Mouse (Mus musculus) kidney, postnatal 25 days (tissue): ENCODE results near the gene Cd302.

Source experiments
- DNase-seq, 2 experiments: peaks; one replicate each; pipeline ENCODE4 v3.0.0; 2021; ENCODE audit warnings: mixed read lengths in 2 of 2

The Cd302 gene

DNA sequence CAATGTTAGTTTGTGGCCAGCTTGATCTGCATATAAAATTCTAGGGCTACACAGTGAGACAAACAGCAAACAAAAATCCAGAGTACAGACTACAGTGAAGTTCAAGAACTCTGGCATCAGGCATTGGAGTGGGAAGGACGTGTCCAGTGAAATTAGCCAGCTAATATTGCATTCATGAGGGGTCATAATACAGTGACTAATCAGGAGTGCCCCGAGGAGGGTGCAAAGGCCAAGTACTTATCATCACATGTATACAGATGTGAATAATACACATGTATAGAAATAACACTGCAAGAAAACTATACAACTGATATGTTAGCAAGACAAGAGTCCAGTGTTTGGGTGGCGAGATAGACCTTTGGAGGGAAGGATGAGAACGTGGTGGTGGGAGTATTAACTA, 31.5 kb downstream of the Cd302 start:
- DNase-seq: no peak

DNA sequence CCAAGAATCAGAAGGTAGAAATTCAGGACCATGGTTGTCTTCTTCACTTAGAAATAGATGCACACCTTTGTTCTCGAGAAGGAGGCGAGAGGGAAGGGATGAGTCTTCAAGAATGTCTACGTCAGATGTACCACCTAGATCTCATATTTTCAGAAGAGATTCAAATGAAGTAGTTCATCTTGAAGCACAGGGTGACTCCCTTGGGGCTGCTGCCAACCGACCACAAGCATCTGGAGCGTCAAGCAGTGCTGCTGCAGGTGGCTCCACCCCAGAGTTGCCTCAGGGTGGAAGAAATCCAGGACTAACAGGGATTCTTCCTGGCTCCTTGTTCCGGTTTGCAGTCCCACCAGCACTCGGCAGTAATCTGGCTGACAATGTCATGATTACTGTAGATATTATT, 49.8 kb downstream of the Cd302 start:
- DNase-seq: no peak

DNA sequence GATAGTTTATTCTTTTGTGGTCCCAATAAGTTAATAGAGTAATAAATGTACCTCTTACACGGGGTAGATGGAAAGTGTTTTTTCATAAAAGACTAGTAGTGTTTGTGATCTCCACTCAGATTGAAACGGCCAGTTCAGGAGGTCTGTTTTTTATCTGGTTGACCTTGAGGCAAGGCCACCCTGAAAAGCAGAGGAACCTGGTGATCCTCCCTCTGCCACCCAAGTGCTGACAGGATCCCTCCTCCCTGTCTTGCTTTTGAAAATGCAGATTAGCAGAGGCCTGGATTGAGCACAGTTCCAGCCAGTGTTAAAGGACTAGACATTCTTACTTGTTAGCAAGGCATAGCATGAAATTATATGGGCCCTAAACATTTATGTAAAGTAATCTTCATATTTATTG, 51.1 kb downstream of the Cd302 start:
- DNase-seq: no peak

DNA sequence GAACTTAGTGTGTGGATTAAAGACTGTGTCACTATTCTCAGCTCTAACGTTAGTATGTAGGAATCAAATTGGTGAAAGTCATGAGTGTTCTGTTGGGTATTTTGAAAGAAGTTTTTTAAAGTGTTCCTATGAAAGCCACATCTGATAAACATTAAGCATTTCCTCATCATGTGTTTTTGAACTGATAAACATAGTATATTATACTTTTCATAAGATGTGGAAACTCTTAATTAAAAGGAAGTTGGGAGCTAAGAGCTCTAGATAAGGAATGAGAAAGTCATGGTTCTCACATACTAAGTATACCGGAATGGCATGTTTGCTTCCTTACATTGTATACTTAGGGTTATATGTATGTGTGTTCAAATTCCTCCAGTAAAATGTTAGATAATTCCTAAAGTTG, 53.9 kb downstream of the Cd302 start:
- no peak for DNase-seq

DNA sequence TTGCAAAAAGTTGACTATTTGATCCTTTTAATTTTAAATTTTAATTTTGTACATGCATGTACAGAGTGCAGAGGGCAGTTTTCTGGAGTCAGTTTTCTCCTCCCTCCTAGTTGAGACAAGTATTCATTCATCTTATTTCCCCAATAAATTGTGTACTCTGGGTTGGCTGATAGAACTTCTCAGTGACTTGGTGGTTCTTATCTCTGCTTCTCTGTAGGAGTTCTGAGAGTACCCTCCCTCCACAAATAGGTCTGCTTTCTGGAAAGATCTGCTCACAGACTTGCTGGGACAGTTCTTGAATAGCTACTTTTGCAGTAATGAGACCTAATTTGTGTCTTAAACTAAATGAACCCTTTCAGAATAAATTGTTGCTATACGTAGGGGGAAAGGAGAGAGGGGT, 55.8 kb downstream of the Cd302 start:
- DNase-seq: no peak

DNA sequence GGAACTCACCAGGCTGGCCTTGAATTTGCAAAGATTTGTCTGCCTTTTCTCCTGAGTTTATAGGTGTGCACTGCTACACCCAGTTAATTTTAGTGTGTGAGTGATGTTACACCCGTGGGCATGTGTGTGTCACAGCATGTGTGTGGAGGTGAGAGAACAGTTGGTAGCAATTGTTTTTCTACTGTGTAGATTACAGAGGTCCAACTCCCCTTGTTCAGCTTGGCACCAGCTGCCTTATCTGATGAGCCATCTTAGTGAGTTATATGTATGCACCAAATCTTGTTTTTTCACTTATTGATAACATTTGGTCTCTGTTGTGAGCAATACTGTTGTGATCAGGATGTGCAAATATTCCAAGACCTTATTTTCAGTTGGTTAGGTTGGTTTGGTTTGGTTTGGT, 60.8 kb downstream of the Cd302 start:
- DNase-seq: no peak

DNA sequence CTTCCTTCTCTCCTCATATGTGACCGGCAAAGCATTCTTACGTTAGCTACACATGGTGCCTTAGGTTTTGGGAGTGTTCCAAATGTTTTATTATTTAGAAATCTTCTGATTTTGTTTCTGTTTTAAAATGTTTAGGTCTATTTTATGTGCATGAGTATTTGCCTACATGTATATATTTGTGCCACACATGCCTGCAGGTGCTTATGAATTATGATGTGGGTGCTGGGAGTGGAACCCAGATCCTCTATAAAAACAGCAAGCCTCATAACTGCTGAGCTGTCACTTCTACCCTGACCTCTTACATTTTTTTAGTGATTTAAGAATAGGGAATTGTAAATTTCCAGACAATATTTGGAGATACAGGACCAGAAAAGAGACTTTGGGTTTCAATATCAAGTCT, 62.3 kb downstream of the Cd302 start:
- DNase-seq: no peak

DNA sequence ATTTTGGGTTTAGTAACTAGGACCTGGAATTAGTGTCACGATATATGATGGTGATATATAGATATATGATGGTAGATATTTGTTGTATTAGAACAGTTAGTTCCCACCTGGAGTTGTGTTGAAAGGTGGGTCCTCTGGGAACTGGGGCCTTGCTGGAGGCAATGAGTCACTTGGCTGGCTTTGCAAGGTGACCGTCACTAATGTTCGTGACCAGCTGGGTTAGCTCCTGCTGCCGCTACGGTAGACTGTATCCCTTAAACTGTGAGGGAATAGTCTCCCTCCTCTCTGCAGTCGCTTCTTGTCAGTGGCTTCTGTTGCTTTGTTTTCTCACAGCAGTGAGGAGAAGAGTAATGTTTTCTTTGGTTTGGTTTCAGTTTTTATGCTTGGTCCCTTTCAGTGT, 63.1 kb downstream of the Cd302 start:
- peak; percentile 35 to 67 for DNase-seq

DNA sequence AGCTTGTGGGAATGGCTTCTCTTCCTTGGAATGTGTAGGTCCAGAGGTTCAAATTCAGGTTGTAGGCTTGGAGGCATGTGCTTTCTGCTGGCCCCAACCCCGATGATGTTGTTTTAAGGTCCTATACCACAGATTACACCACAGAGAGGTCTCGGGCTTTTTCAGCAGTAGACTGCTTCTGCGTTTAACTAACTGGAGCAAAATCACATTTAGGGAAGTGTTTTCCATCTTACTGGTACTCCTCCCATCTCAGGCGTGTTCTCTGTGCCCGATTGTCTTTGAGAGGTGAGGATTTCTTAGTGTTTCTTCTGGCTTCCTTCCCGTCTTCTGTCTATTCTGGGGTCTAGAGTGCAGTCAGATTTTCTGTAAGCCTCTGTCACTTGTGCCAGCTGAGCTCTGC, 66.7 kb downstream of the Cd302 start:
- DNase-seq: no peak

DNA sequence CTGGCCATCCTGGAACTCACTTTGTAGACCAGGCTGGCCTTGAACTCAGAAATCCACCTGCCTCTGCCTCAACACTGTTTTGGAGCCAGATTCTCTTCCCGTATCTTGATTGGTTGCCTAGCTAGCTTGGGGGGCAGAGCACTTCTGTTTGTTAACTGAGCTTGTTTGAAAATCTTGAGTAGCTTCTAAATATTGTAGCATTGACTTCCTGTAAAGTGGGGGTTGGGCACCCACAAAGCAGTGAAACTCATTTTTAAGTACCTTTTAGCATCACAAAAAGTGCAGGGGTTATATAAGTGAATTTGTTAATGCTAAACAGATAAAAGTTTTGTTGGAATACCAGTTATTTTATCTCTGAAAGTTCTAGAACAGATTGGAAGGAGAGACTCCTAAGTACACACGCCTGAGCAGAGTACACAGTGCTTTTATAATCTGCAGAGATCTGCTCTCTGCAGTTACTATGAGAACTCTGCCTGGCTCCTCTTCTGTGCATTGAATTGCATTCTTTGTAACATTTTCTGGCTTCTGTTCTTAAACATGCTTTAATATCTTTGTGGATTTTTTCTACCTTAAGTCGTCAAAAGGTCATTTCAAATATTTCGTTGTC, 67.6 kb downstream of the Cd302 start:
- DNase-seq: no peak

DNA sequence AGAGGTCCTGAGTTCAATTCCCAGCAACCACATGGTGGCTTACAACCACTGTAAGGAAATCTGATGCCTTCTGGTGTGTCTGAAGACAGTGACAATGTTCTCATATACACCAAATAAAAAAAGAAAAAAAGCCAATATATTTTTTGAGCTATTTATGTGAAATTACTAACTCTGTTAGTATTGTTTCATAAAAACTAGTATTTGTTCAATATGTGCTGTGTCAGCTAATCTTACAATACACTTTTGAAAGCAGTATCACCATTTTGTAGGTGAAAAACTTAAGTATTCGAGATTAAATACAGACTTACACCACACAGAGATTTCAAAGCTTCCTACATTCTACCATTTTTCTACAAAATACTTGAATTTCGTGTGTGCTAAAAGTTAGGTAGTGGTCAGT, 69.6 kb downstream of the Cd302 start:
- no peak for DNase-seq

DNA sequence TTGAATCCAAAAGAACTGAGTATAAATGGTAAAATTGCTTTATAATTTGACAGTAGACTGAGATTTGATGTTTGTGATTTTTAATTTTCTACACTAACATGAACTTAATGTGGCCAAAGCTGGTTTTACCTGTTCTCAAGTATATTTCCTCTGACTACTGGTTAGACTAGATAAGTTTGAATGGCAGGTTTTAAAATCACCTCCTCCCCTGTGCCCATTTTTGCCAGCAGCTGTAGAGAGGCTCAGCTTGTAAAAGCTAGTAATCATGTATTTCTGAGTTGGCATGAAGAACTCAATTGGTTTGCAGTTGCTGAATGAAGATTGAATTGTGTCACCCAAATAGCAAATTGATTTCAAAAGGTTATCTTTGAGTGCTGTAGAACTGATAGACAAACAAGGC, 71.8 kb downstream of the Cd302 start:
- no peak for DNase-seq

DNA sequence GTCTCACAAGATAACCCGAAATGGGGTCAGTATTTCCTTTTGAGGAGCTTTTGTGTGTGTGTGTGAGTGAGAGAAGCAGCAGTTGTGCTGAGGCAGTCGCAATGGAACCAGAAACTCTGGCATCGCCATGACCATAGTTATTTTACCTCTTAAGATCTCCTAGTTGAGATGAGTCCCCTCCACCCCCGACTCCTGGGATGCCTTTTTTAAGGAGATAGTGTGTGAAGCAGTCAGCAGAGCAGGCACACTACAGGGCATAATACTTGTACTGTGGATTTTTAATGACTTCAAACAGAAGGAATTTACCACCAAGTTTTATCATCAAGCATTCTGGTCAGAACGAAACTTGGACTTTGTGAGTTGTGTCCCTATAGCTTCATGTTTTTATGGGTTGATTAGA, 73.5 kb downstream of the Cd302 start:
- no peak for DNase-seq

DNA sequence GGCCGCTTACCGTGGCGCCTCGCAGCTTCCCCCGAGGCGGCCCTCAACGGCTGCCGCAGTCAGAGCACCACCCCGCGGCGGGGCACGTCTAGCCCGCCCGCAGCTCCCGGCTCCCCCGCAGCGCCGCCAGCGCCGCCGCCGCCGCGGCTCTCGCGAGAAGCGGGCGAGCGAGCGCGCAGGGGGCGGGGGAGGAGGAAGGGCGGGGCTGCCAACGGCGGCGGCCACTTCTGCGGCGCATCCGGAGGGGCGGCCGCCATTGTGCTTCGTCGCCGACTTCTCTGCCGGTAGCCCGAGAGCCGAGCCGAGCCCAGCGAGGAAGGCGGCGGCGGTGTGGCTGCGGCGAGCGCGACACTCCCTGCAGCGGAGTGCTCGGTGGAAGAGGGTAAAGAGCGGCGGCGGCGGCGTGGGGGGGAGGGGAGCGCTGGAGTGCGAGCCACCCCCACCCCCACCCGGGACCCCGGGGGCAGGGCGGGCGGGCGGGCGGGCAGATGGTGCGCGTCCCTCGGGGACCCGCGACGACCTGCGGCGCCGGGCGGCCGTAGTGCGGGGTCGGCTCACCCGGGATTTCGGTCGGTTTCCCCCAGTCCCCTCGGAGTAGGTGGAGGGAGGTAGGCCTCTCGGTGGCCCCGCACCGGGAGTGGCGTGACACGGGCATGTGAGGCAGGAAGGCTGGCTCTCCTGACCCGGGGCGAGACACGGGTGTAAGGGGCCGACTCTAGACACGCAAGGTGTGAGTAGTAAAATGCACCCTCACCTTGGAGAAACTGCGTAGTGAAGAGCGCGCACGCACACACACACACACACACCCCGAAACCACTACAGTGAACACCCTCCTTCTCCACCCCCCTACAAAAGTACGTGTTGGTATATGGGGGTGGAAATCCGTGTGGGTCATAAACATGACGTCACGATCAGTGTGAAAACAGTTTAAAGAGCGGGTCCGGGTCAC, 74.3 kb downstream of the Cd302 start, which contains the start of the genes Baz2b and March7:
Gene Baz2b, minus strand, starts transcription at position 137 of the 949 bp plus-strand sequence.
Gene March7, plus strand, starts transcription at position 185 of the 949 bp plus-strand sequence.
- DNase-seq: peak; percentile 84 to 94

DNA sequence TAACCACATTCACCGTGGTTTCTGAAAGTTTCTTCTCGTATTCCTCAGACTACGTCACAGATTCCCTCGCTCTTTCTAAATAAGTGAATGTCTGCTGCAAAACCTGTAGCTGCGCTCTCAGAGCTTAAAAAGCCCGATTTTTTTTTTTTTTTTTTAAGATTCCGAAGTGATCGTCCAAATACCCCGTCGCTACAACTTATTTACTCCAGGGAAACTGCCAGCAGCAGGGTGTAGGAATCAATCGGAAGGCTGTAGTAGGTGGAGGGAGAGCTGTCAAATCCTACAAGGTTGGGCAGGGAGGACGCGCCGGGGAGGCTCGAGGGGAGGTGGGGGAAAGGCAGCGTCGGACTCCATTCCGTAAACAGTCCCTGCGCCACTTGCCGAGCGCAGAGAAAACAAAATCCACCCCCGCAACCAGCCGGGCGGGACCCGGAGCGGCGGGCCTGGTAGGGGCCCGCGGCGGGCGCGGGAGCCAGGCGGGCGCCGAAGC, 75.1 kb downstream of the Cd302 start:
- peak; percentile 53 to 73 for DNase-seq

DNA sequence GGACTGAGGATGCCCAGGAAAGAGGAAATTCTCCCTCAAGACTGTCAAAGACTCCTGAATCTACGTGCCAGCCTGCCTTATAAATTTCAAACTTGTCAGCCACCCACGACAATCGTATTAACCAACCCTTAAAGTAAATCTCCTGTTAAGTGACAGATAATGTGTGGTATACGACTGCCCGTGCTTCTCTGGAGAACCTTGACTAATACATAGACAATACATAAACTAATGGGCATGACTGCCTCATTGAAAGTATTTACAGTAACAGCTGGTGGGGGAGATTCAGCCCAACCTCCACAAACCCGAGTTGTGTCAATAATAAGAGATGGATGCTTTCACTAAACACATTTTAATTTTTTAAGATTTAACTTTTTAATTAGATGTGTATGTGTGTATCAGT, 78.5 kb downstream of the Cd302 start:
- DNase-seq: no peak

DNA sequence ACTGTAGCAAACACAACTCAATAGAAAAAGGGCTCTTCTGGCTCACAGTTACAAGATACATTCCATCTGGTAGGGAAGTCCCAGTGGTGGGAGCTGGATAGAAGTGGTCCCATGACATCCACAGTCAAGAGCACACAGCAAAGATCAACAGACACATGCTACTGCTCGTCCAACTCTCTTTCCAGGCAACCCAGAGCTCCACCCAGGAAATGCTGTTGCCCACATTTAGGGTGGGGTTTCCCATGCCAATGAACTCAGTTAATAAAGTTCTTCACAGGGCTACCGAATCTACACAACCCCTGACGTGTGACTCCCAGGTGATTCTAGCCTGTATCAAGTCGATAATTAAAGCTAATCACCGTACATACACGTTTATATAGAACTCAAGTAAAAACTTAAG, 80.1 kb downstream of the Cd302 start:
- peak in 1 of 2 experiments; percentile 24 for DNase-seq

DNA sequence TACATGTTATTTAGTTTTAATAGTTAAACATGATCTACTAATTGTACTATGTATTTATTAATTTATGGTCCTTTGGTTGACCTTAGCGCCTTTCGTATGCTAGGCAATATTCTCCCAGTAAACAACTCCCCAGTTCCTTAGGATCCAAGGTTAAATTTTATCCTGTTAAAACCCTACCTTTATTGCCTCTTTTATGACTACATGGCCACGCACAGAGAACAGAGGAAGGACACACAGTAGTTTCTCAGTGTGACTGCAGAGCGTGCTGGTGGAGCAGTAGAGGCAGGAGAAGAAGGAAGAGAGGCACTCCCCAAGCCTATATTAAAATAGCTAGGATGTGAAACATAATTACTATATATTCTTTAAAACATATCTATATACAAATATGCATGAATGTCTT, 80.6 kb downstream of the Cd302 start:
- DNase-seq: no peak

DNA sequence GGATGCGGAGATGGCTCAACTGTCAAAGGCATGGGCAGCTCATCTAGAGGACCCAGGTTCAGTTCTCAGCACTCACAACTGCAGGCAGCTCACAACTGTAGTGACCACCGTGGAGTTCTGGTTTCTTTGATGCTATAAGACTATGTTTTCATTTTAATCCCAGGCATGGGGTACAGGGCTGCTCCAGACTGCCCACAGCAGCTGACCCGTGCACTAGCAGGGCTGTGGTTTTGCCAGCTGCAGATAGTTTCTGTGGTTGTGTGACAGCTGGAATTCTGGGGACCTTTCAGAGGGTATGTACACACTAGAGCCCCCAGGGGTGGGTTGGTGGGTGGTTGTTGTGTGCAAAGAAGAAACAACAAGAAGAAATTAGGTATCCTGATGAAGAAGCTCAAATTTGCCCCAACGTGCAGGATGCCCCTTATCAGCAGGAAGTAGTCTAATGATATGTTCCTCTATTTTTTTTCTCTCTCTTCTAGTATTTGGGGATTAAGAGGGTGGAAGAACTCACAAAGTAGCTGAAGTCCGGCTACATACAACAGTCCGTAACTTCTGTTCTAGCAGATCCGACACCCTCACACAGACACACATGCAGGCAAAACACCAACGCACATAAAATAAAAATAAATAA, 81.3 kb downstream of the Cd302 start:
- peak in 1 of 2 experiments; percentile 22 for DNase-seq
